Mouse (Mus musculus): ENCODE results near the gene Trpv1. TPM values are rescaled to one million over a fixed set of nuclear protein-coding genes. Genes with fewer than 3 reads are reported as not detected.

Trpv1 gene
- polyA plus RNA-seq, 1 experiment from 2014 or later, result not detected

DNA sequence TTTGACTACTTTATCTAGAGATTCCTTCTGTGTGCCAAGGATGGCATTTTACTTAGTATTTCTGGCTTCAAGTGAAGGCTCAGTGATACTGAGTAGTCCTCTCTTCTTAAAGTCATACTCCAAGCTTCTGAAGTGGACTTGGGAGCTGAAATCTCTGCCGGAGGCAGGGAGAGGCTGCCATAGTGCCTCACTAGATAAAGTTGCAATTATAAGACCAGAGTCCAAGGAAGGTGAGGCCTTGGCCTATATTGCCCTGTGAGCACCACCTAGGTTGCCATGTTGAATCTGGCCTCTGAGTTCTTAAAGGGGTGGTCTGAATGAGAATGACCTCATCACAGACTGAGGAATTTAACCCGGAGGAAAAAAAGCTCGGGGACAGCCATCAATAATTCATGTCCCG is 8.7 kb downstream of the Trpv1 start:
- no peak overlapping the region for H3K4me3 ChIP-seq
- WGBS, result 96% methylated on average over 4 of the region's 4 CpGs

DNA sequence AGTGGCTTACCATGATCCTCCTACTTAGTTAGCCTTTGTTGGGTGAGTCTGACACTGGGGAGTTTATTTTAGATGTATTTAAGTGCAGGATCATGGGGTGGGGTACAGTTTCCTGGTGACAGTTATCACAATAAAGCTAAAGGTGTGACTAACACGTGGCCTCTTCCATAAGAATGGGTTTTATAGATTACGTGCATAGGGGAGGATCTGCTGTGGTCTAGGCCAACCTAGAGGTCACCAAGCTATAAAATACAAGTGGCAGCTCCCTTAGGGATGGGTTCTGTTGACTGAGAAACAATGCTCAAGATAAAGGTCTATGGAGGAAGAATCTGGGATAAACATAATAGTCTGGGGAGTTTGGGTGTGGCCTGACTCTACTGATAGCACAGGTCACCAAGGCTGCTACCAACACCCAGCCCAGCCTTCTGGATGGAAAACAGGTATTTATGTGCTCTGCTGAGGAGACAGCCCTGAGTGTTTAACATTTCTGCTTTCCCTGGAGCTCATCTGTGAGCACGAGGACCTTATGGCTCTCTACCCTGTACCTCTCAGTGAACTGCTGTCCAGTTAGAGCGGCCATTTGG is 23.4 kb downstream of the Trpv1 start:
- WGBS, result 82% methylated on average over 4 of the region's 4 CpGs
- no peak overlapping the region for H3K4me3 ChIP-seq
- H3K9me3 ChIP-seq (replicated peaks), result no peaks in the 10 kb centered on the region
- DNase-seq (ENCODE audit: low spot score), result no peak
- no peaks in the 10 kb centered on the region for H3K4me1 ChIP-seq
- no peaks in the 10 kb centered on the region for H3K27me3 ChIP-seq (ENCODE audit: low read depth, poor library complexity, severe bottlenecking)
- H3K27ac ChIP-seq (replicated peaks), result no peak overlapping the region
- no peaks in the 10 kb centered on the region for H3K36me3 ChIP-seq

More for the DNA sequence above, 8.7 kb downstream of the Trpv1 start:
- H3K4me1 ChIP-seq, result no peaks in the 10 kb centered on the region
- H3K27me3 ChIP-seq (ENCODE audit: low read depth, poor library complexity, severe bottlenecking), result no peaks in the 10 kb centered on the region
- no peak overlapping the region for H3K27ac ChIP-seq (replicated peaks)
- no peaks in the 10 kb centered on the region for H3K9me3 ChIP-seq (replicated peaks)
- H3K36me3 ChIP-seq, result no peaks in the 10 kb centered on the region
- DNase-seq (ENCODE audit: low spot score), result no peak

DNA sequence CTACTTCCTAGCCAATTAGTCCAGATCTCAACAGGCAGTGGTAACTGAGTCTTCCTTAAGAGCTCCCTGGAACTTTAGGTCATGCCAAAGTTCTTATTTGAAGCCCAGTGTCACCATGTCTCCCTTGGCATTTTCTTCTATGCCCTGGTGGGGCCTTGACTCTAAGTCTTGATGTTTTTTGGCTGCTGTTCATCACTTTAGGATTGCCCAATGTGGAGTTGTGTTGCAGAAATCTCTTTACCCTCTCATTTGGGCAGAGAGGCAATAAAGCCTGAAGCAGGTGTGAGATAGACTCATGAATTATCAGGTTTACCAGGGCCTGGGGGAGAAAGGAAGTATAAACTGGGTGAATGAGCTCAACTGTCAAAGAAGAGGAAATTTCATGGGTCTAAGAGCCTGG is 24.6 kb downstream of the Trpv1 start:
- H3K27ac ChIP-seq (replicated peaks), result no peak overlapping the region
- H3K4me1 ChIP-seq, result no peaks in the 10 kb centered on the region
- no peaks in the 10 kb centered on the region for H3K9me3 ChIP-seq (replicated peaks)
- H3K27me3 ChIP-seq (ENCODE audit: low read depth, poor library complexity, severe bottlenecking), result no peaks in the 10 kb centered on the region
- no peaks in the 10 kb centered on the region for H3K36me3 ChIP-seq
- no peak overlapping the region for H3K4me3 ChIP-seq
- DNase-seq (ENCODE audit: low spot score), result no peak

DNA sequence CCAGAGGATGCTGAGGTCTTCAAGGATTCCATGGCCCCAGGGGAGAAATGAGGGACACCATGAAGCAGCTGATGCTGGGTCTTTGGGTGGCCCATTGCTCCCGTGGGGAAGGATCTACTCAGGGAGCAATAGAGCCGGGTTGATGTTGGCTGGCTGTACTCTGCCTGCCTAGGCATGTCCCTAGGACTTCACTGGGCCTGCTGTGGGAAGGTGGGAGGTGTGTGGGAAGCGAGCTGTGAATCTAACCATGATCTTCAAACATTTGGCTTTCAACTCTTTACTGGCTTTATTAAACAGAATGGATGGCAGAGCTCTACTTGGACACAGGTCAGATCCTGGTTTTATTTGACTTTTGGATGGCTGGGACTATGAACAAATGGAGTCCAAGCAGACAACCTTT is 26.4 kb downstream of the Trpv1 start:
- Histone ChIP-seq H3K9me3 (replicated peaks) (no peaks in the 10 kb centered on the region), H3K36me3 (no peaks in the 10 kb centered on the region), H3K27me3 (ENCODE audit: low read depth, poor library complexity, severe bottlenecking) (no peaks in the 10 kb centered on the region), H3K27ac (replicated peaks) (no peak overlapping the region), H3K4me3 (no peak overlapping the region), H3K4me1 (no peaks in the 10 kb centered on the region)
- 76% methylated on average over 3 of the region's 3 CpGs for WGBS
- DNase-seq (ENCODE audit: low spot score), result no peak

DNA sequence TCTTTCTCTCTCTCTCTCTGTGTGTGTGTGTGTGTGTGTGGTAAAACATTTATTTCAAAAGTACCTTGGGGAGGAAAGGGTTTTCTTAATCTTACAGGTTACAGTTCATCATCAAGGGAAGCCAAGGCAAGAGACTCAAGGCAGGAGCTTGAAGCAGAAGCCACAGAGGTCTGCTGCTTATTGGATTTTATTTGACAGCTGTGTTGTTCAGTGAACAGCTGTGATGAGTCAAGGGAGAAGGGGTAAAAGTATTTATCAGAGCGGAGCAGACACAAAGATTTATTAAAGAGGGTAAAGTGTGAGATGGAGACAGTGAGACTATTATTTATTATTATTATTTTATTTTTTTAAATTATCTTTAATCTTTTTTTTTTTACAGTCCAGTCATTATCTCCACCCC is 27.3 kb downstream of the Trpv1 start:
- H3K4me3 ChIP-seq, result no peak overlapping the region
- no peaks in the 10 kb centered on the region for H3K9me3 ChIP-seq (replicated peaks)
- no peaks in the 10 kb centered on the region for H3K36me3 ChIP-seq
- DNase-seq (ENCODE audit: low spot score), result no peak
- 97% methylated on average over 1 of the region's 1 CpGs for WGBS
- no peak overlapping the region for H3K27ac ChIP-seq (replicated peaks)
- no peaks in the 10 kb centered on the region for H3K4me1 ChIP-seq
- H3K27me3 ChIP-seq (ENCODE audit: low read depth, poor library complexity, severe bottlenecking), result no peaks in the 10 kb centered on the region

DNA sequence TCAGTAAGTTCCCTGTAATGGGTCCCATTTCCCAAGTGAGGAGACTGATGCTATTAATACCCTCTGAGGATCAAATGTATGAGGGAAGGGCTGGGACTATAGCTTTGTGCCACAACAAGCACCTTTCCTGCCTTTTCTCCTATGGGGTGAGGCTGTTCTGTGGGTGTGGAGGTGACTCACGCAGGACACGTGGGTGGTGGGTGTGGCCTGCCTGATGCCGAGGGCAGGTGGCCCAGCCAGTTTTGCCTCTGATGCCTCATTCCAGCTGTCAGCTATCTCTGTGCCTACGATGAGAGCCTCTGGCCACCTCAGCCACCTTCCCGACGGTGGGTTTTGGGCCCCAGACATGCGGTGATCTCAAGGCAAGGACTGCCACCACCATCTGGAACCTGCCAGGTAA is 33.2 kb downstream of the Trpv1 start, which contains the start of gene Trpv3:
TSS of gene Trpv3 (plus strand) at position 122 of the 400 bp plus-strand sequence.
- no peaks in the 10 kb centered on the region for H3K4me1 ChIP-seq
- H3K27ac ChIP-seq (replicated peaks), result no peak within 1 kb of the TSS
- no peak within 1 kb of the TSS for H3K4me3 ChIP-seq
- 92% methylated on average over 7 of the region's 7 CpGs for WGBS
- H3K27me3 ChIP-seq (ENCODE audit: low read depth, poor library complexity, severe bottlenecking), result no peaks in the 10 kb centered on the region
- no peaks in the 10 kb centered on the region for H3K9me3 ChIP-seq (replicated peaks)
- DNase-seq (ENCODE audit: low spot score), result no peak
- no peaks in the 10 kb centered on the region for H3K36me3 ChIP-seq

DNA sequence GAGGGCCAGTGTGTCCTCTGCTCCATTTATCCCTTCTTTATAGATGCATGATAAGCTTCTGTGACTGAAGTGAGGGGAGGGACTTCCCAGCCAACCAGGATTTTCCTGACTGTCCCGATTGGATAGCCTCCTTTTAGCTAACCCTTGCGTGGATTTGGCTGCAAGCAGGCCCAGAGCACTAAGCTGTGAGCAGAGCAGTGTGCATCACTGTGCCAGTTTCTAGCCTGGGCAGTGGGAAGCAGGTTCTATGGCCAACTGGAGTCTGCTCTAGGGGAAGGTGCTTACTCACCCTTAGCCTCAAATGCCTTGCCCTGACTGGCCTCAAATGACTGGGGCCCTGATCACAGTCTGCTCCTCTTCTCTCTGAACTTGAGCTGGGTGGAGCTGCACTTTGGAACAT is 40.7 kb downstream of the Trpv1 start:
- H3K4me1 ChIP-seq, result no peaks in the 10 kb centered on the region
- DNase-seq (ENCODE audit: low spot score), result no peak
- no peak overlapping the region for H3K4me3 ChIP-seq
- H3K36me3 ChIP-seq, result no peaks in the 10 kb centered on the region
- H3K27ac ChIP-seq (replicated peaks), result no peak overlapping the region
- H3K9me3 ChIP-seq (replicated peaks), result no peaks in the 10 kb centered on the region
- H3K27me3 ChIP-seq (ENCODE audit: low read depth, poor library complexity, severe bottlenecking), result no peaks in the 10 kb centered on the region
- 26% methylated on average over 2 of the region's 2 CpGs for WGBS

DNA sequence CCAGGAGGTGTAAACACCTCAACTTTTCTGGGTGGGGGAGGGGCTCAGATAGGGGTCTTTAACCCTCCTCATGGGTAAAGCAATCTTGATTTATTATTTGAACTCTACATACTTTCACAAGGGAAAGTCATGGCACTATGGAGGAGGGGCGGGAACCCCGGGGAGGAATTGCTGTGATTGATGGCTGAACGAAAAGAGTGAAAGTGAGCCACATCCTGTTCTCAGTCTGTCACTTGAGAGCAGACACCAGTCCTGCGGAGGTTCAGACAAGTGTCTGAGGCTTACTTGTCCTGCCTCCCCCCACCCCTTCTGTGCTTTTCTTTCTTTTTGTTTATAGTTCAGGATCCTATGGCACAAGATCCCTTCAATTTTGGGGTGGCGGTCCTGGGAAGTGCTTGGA is 46.6 kb downstream of the Trpv1 start:
- 89% methylated on average over 5 of the region's 5 CpGs for WGBS

DNA sequence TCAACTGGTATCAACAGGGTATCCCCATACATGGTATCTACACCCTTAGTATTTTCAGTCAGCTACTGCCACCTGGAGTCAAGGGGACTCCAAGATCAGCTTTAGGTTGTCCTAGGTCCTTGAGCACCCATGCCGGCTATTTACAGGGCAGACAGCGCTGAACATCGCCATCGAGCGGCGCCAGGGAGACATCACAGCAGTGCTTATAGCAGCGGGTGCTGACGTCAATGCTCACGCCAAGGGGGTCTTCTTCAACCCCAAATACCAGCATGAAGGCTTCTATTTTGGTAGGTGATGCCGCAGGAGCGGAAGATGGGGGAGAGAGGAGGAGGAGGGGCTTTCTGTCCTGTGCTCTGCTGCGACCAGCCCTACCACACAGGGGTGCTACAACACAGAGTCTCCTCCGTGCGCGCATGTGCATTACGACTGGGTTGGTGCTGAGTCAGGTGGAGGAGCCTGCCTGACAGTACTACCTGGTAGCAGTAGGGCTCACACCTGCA is 47.5 kb downstream of the Trpv1 start:
- H3K4me1 ChIP-seq, result peaks cover 11% of the 10 kb centered on the region
- peak; percentile 49 for DNase-seq (ENCODE audit: low spot score)
- no peaks in the 10 kb centered on the region for H3K9me3 ChIP-seq (replicated peaks)
- H3K27ac ChIP-seq (replicated peaks), result peak overlapping the region; percentile 42; the same call in 1 of the 2 replicates
- H3K36me3 ChIP-seq, result no peaks in the 10 kb centered on the region
- no peaks in the 10 kb centered on the region for H3K27me3 ChIP-seq (ENCODE audit: low read depth, poor library complexity, severe bottlenecking)
- H3K4me3 ChIP-seq, result peak overlapping the region; percentile 50
- 3% methylated on average over 16 of the region's 16 CpGs for WGBS

More for the DNA sequence above, 46.6 kb downstream of the Trpv1 start:
- no peaks in the 10 kb centered on the region for H3K9me3 ChIP-seq (replicated peaks)
- DNase-seq (ENCODE audit: low spot score), result no peak
- H3K27ac ChIP-seq (replicated peaks), result no peak overlapping the region
- no peak overlapping the region for H3K4me3 ChIP-seq
- peaks cover 11% of the 10 kb centered on the region for H3K4me1 ChIP-seq
- H3K27me3 ChIP-seq (ENCODE audit: low read depth, poor library complexity, severe bottlenecking), result no peaks in the 10 kb centered on the region
- H3K36me3 ChIP-seq, result no peaks in the 10 kb centered on the region

DNA sequence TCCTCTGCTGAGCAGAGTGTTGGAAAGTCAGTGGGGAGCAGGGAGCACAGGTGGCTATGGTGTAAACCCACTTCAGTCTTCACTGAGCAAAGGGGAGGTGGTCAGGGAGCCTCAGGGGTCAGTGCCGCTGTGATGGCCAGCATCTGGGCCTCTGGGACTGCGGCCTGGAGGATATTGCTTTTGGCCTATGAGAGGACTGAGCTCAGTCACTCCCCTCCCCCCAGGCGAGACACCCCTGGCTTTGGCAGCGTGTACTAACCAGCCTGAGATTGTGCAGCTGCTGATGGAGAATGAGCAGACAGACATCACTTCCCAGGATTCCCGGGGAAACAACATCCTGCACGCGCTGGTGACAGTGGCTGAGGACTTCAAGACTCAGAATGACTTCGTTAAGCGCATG is 49.3 kb downstream of the Trpv1 start:
- DNase-seq (ENCODE audit: low spot score), result no peak
- no peaks in the 10 kb centered on the region for H3K27me3 ChIP-seq (ENCODE audit: low read depth, poor library complexity, severe bottlenecking)
- no peaks in the 10 kb centered on the region for H3K9me3 ChIP-seq (replicated peaks)
- no peak overlapping the region for H3K4me3 ChIP-seq
- H3K27ac ChIP-seq (replicated peaks), result no peak overlapping the region
- H3K36me3 ChIP-seq, result no peaks in the 10 kb centered on the region
- 80% methylated on average over 9 of the region's 9 CpGs for WGBS
- H3K4me1 ChIP-seq, result peaks cover 11% of the 10 kb centered on the region

DNA sequence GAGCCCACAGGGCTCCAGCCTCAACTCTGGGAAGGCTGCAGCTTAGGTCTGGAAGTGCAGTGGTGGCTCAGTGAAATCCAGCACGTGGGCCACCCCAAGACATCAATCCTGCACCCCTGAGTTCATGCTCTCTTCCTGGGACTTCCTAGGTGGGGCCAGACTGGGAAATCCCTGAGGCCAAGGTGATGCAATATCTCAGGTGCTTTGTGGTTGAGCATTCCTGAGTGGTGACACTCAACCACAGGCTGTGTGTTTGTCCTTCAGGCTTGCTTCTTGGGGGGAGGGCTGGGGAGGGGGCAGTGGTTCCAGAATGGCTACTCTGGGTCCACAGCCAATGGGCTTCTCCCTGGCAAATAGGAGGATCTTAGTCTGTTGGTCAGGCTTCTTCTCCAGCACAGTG is 49.8 kb downstream of the Trpv1 start:
- no peak for DNase-seq (ENCODE audit: low spot score)

DNA sequence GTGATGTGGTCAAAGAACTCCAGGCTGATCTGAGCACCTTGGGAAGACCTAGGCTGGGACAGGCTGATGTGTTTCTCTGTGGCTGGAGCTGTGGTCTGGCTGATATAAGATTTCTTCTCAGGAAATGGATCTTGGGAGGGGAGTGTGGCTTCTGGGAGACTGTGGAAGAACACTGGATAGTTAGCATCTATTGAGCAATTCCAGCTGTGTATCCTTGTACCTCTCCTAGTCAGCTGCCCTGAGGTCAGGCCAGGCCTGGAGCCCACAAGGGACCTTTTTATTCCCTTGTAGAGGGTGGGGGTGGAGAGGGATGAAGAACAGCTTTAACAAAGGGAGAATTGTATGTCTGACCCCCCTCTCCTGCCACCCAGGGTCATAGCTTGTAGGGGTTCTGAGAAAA is 50.3 kb downstream of the Trpv1 start:
- no peak overlapping the region for H3K27ac ChIP-seq (replicated peaks)
- DNase-seq (ENCODE audit: low spot score), result no peak

More for the DNA sequence above, 49.8 kb downstream of the Trpv1 start:
- 62% methylated on average over 1 of the region's 1 CpGs for WGBS
- H3K4me3 ChIP-seq, result no peak overlapping the region
- H3K4me1 ChIP-seq, result peaks cover 11% of the 10 kb centered on the region
- no peaks in the 10 kb centered on the region for H3K36me3 ChIP-seq
- no peaks in the 10 kb centered on the region for H3K9me3 ChIP-seq (replicated peaks)
- no peak overlapping the region for H3K27ac ChIP-seq (replicated peaks)
- H3K27me3 ChIP-seq (ENCODE audit: low read depth, poor library complexity, severe bottlenecking), result no peaks in the 10 kb centered on the region

DNA sequence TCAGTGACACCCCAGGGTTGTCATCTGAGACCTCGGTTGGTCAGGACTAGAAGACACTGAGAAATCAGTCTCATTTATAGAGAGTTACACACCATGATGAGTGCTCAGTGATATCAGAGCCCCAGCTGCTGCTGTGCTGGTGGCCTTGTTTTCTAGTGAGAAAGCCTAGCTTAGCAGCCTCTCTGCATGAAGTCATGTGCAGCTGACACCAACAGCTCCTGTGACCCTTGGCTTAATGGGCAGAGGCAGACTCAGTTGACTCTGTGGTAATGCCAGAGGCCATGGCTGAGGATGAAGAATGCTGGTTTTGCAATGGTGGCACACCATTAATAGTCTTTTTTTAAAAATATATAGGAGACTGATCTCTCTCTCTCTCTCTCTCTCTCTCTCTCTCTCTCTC is 55.5 kb downstream of the Trpv1 start:
- Histone ChIP-seq H3K4me3 (no peak overlapping the region), H3K27me3 (ENCODE audit: low read depth, poor library complexity, severe bottlenecking) (no peaks in the 10 kb centered on the region), H3K9me3 (replicated peaks) (no peaks in the 10 kb centered on the region), H3K36me3 (no peaks in the 10 kb centered on the region), H3K4me1 (no peaks in the 10 kb centered on the region), H3K27ac (replicated peaks) (no peak overlapping the region)
- 90% methylated on average over 1 of the region's 1 CpGs for WGBS
- DNase-seq (ENCODE audit: low spot score), result no peak

More for the DNA sequence above, 50.3 kb downstream of the Trpv1 start:
- Histone ChIP-seq H3K27me3 (ENCODE audit: low read depth, poor library complexity, severe bottlenecking) (no peaks in the 10 kb centered on the region), H3K4me1 (peaks cover 11% of the 10 kb centered on the region), H3K4me3 (no peak overlapping the region), H3K9me3 (replicated peaks) (no peaks in the 10 kb centered on the region), H3K36me3 (no peaks in the 10 kb centered on the region)

DNA sequence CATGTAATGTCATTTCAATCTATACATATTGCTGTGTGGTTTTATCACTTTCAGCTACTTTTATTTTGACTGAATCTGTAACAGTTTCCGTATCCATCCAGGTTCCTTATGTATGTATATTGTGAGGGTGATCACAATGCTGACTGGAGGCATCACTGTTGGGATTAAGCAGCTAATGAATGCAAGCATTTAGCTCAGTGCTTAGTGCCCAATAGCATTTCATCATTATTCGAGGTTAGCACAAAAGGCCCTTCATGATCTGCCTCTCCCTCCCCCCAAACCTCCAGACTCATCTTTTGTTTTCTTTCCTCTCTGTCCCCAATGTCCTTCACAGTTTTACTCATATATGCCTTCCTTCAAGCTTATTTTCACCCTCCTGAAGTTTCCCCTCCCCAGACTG is 69.0 kb downstream of the Trpv1 start:
- Histone ChIP-seq H3K27me3 (ENCODE audit: low read depth, poor library complexity, severe bottlenecking) (no peaks in the 10 kb centered on the region), H3K36me3 (no peaks in the 10 kb centered on the region), H3K27ac (replicated peaks) (peak overlapping the region; percentile 39), H3K4me1 (peaks cover 10% of the 10 kb centered on the region), H3K9me3 (replicated peaks) (no peaks in the 10 kb centered on the region), H3K4me3 (no peak overlapping the region)
- 36% methylated on average over 2 of the region's 2 CpGs for WGBS
- DNase-seq (ENCODE audit: low spot score), result no peak

All from midbrain, embryonic 10.5 days (tissue).